Mouse (Mus musculus): Measurements from ENCODE around the gene Sec63. TPM values are rescaled to one million over a fixed set of nuclear protein-coding genes. Genes with fewer than 3 reads are reported as not detected.

Sec63 gene
- polyA plus RNA-seq, 1 experiment, result 22.7 TPM

DNA sequence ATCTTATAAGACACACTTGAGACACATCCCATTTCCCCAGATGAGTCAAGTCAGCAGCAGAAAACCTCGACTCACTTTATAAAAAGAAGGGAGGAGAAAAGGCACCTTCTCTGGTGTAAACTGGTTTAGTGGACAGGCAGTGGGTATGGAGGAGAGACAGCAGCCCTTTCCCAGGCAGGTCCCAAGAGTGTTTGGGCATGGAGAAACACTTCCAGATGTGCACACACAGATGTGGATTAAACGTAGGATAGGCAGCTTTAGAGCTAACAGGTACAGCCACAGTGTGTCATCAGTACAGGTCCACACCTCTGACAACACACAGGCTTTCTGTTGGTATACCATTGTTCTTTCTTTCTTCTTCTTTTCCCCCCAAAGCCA, 98.5 kb downstream of the Sec63 start:
- H3ac ChIP-seq (ENCODE audit: control insufficient read depth, insufficient read length), result no peak overlapping the region
- no peak overlapping the region for H3K4me3 ChIP-seq
- H3K4me2 ChIP-seq (ENCODE audit: low read depth), result peak overlapping the region; percentile 38
- TF ChIP-seq MAX (IDR thresholded peaks at IDR 0.05; ENCODE audit: low read depth) (no peak), REST (IDR thresholded peaks at IDR 0.05; ENCODE audit: insufficient read depth, insufficient read length) (no peak), TCF12 (IDR thresholded peaks at IDR 0.05; ENCODE audit: insufficient read depth, poor library complexity, severe bottlenecking) (no peak), USF1 (IDR thresholded peaks at IDR 0.05; ENCODE audit: low read depth) (no peak), SRF (IDR thresholded peaks at IDR 0.05; ENCODE audit: control insufficient read depth, insufficient read length, low read depth) (no peak), E2F4 (IDR thresholded peaks at IDR 0.05; ENCODE audit: insufficient read depth) (no peak), MYOD1 (IDR thresholded peaks at IDR 0.05; ENCODE audit: control insufficient read depth in 1 of 3, insufficient read length in 2 of 3, low read depth in 2 of 3) (no peak), TCF3 (IDR thresholded peaks at IDR 0.05; ENCODE audit: insufficient read length, low read depth) (no peak), MYOG (IDR thresholded peaks at IDR 0.05; ENCODE audit: control insufficient read depth in 1 of 3, insufficient read depth in 1 of 3, insufficient read length in 2 of 3, low read depth in 2 of 3) (no peak), POLR2A (IDR thresholded peaks at IDR 0.05; ENCODE audit: insufficient read length, low read depth) (no peak), POLR2AphosphoS2 (IDR thresholded peaks at IDR 0.05; ENCODE audit: insufficient read length, low read depth) (no peak), CEBPB (IDR thresholded peaks at IDR 0.05; ENCODE audit: insufficient read depth, poor library complexity, severe bottlenecking) (no peak)
- H3K79me2 ChIP-seq (ENCODE audit: control insufficient read depth, insufficient read depth), result no peaks in the 10 kb centered on the region
- H3K36me3 ChIP-seq (ENCODE audit: control insufficient read depth, insufficient read depth), result no peaks in the 10 kb centered on the region
- H3K27me3 ChIP-seq (ENCODE audit: control insufficient read depth, insufficient read depth, insufficient read length), result no peaks in the 10 kb centered on the region

DNA sequence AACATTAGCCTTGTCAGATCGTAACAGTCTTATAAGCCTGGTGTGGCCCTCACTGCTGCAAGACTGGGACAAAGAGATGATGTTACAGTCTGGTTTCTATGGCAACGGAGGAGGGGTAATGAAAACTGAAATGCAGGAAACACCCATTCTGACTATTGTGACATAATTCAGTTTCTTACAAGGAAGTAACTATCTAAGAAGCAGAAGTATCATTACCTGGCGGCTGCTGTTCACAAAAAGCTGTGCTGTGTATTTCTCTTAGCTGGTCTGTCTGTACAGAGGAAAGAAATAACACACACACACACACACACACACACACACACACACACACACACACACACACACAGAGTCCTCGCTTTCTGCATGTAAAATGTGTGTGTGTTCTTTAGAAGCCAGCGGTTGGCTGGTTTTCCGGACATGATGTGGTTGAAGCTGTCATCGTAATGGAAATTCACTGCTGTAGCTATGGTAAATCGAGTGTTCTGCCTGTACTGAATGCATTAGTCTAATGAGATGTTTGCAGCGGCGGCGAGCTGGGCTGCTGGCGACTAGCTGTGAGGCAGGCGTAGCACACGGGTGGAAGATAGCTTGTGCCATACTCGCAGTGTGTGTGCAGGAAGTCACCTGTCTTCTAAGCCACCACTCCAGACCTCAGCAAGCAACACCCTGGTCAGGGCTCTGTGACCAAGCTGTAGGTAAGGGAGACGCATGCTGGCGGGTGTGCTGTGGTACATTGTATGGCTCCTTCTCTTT, 99.0 kb downstream of the Sec63 start, which contains the start of gene Scml4:
Scml4 (plus strand) TSS at position 212 of the 753 bp plus-strand sequence.
- Histone ChIP-seq H3K27me3 (ENCODE audit: control insufficient read depth, insufficient read depth, insufficient read length) (no peaks in the 10 kb centered on the region), H3ac (ENCODE audit: control insufficient read depth, insufficient read length) (no peak within 1 kb of the TSS), H3K36me3 (ENCODE audit: control insufficient read depth, insufficient read depth) (no peaks in the 10 kb centered on the region), H3K4me2 (ENCODE audit: low read depth) (peak within 1 kb of the TSS; percentile 38), H3K79me2 (ENCODE audit: control insufficient read depth, insufficient read depth) (no peaks in the 10 kb centered on the region), H3K4me3 (no peak within 1 kb of the TSS)
- TF ChIP-seq REST (IDR thresholded peaks at IDR 0.05; ENCODE audit: insufficient read depth, insufficient read length) (no peak), E2F4 (IDR thresholded peaks at IDR 0.05; ENCODE audit: insufficient read depth) (no peak), MYOD1 (IDR thresholded peaks at IDR 0.05; ENCODE audit: control insufficient read depth in 1 of 3, insufficient read length in 2 of 3, low read depth in 2 of 3) (no peak), POLR2AphosphoS2 (IDR thresholded peaks at IDR 0.05; ENCODE audit: insufficient read length, low read depth) (no peak), MYOG (IDR thresholded peaks at IDR 0.05; ENCODE audit: control insufficient read depth in 1 of 3, insufficient read depth in 1 of 3, insufficient read length in 2 of 3, low read depth in 2 of 3) (no peak), SRF (IDR thresholded peaks at IDR 0.05; ENCODE audit: control insufficient read depth, insufficient read length, low read depth) (no peak), CEBPB (IDR thresholded peaks at IDR 0.05; ENCODE audit: insufficient read depth, poor library complexity, severe bottlenecking) (no peak), TCF3 (IDR thresholded peaks at IDR 0.05; ENCODE audit: insufficient read length, low read depth) (no peak), MAX (IDR thresholded peaks at IDR 0.05; ENCODE audit: low read depth) (no peak), POLR2A (IDR thresholded peaks at IDR 0.05; ENCODE audit: insufficient read length, low read depth) (no peak), USF1 (IDR thresholded peaks at IDR 0.05; ENCODE audit: low read depth) (no peak), TCF12 (IDR thresholded peaks at IDR 0.05; ENCODE audit: insufficient read depth, poor library complexity, severe bottlenecking) (no peak)

DNA sequence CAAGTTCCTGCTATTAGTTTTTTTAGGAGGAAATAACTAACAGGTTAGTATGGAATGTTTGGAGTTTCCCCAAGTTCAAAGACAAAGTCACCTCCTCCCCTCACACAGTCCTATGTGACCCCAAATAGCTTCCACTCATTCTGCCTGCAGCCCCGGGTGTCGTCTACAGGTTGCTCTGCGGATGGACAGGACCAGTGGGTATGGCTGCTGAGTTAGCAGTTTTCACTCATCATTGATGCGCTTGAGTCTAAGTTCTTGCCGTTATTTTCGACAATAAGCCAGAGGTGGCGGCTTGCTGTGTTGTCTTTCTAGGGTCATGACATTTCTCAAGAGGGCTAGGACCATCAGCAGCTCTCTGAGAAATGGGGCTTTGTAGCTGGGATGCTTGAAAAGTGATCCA, 100.2 kb downstream of the Sec63 start:
- no peak overlapping the region for H3ac ChIP-seq (ENCODE audit: control insufficient read depth, insufficient read length)
- peak overlapping the region; percentile 98 for H3K4me2 ChIP-seq (ENCODE audit: low read depth)
- no peaks in the 10 kb centered on the region for H3K27me3 ChIP-seq (ENCODE audit: control insufficient read depth, insufficient read depth, insufficient read length)
- no peak for TF ChIP-seq TCF12 (IDR thresholded peaks at IDR 0.05; ENCODE audit: insufficient read depth, poor library complexity, severe bottlenecking)
- no peak for TF ChIP-seq MYOD1 (IDR thresholded peaks at IDR 0.05; ENCODE audit: control insufficient read depth in 1 of 3, insufficient read length in 2 of 3, low read depth in 2 of 3)
- no peak for TF ChIP-seq E2F4 (IDR thresholded peaks at IDR 0.05; ENCODE audit: insufficient read depth)
- TF ChIP-seq REST (IDR thresholded peaks at IDR 0.05; ENCODE audit: insufficient read depth, insufficient read length), result no peak
- TF ChIP-seq MYOG (IDR thresholded peaks at IDR 0.05; ENCODE audit: control insufficient read depth in 1 of 3, insufficient read depth in 1 of 3, insufficient read length in 2 of 3, low read depth in 2 of 3), result no peak
- TF ChIP-seq CEBPB (IDR thresholded peaks at IDR 0.05; ENCODE audit: insufficient read depth, poor library complexity, severe bottlenecking), result no peak
- no peak for TF ChIP-seq TCF3 (IDR thresholded peaks at IDR 0.05; ENCODE audit: insufficient read length, low read depth)
- H3K79me2 ChIP-seq (ENCODE audit: control insufficient read depth, insufficient read depth), result no peaks in the 10 kb centered on the region
- H3K4me3 ChIP-seq, result no peak overlapping the region
- H3K36me3 ChIP-seq (ENCODE audit: control insufficient read depth, insufficient read depth), result no peaks in the 10 kb centered on the region

DNA sequence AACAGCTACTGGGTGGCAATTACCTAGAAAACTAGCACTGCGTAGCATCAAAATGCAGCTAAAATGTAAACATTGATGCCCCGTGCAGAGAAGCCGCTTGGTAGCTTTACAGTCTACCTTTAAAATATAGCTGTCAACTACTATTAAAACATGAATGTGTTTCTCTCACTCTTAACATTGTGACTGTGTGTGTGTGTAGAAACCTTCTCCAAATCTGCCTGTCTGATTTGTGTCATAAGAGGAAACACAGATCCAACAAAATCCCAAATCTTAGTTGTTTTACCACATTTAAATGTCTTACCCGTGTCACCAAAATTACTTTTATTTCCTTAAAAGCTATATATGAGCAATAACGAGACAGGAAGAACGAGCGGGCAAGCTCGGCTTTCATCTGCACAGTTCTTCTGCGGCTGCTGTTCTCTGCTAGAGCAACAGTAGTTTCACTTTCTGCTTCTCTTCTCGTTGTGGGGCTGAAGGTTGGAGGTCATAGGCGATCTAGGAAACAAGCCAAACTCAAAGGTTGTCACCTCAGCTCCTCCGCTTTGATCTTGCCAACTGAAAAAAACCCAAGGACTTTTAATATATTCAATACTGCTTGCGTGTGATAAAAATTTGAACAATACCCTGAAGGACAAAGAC, 100.9 kb downstream of the Sec63 start:
- Histone ChIP-seq H3ac (ENCODE audit: control insufficient read depth, insufficient read length) (no peak overlapping the region), H3K79me2 (ENCODE audit: control insufficient read depth, insufficient read depth) (no peaks in the 10 kb centered on the region), H3K36me3 (ENCODE audit: control insufficient read depth, insufficient read depth) (no peaks in the 10 kb centered on the region), H3K27me3 (ENCODE audit: control insufficient read depth, insufficient read depth, insufficient read length) (no peaks in the 10 kb centered on the region), H3K4me3 (peak overlapping the region; percentile 20), H3K4me2 (ENCODE audit: low read depth) (peak overlapping the region; percentile 98)
- no peak for TF ChIP-seq POLR2A (IDR thresholded peaks at IDR 0.05; ENCODE audit: insufficient read length, low read depth)

DNA sequence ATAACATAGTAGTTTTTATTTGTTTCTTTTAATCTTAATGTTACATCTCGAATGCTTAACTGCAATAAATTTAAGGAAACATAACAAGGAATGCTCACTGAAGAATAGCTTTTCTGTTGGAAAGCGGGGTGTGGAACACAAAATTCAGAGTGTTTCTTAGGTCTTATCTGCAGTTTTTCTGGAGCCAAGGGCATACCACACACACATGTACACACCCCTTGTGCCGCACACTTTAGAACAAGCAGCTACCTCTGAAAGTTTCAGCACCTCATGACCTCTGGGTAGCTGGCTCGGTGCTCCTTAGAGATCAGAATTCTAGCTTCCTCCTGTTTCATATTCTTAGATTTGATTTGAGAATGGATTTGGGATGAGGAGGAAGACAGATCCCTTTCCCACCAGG, 101.5 kb downstream of the Sec63 start:
- TF ChIP-seq SRF (IDR thresholded peaks at IDR 0.05; ENCODE audit: control insufficient read depth, insufficient read length, low read depth), result no peak
- no peak for TF ChIP-seq MYOG (IDR thresholded peaks at IDR 0.05; ENCODE audit: control insufficient read depth in 1 of 3, insufficient read depth in 1 of 3, insufficient read length in 2 of 3, low read depth in 2 of 3)
- TF ChIP-seq MYOD1 (IDR thresholded peaks at IDR 0.05; ENCODE audit: control insufficient read depth in 1 of 3, insufficient read length in 2 of 3, low read depth in 2 of 3), result no peak
- TF ChIP-seq TCF12 (IDR thresholded peaks at IDR 0.05; ENCODE audit: insufficient read depth, poor library complexity, severe bottlenecking), result no peak
- no peak for TF ChIP-seq USF1 (IDR thresholded peaks at IDR 0.05; ENCODE audit: low read depth)
- no peak for TF ChIP-seq MAX (IDR thresholded peaks at IDR 0.05; ENCODE audit: low read depth)
- TF ChIP-seq CEBPB (IDR thresholded peaks at IDR 0.05; ENCODE audit: insufficient read depth, poor library complexity, severe bottlenecking), result no peak
- peak overlapping the region; percentile 20 for H3K4me3 ChIP-seq
- peak overlapping the region; percentile 98 for H3K4me2 ChIP-seq (ENCODE audit: low read depth)
- no peaks in the 10 kb centered on the region for H3K27me3 ChIP-seq (ENCODE audit: control insufficient read depth, insufficient read depth, insufficient read length)
- H3ac ChIP-seq (ENCODE audit: control insufficient read depth, insufficient read length), result no peak overlapping the region
- H3K79me2 ChIP-seq (ENCODE audit: control insufficient read depth, insufficient read depth), result no peaks in the 10 kb centered on the region
- no peaks in the 10 kb centered on the region for H3K36me3 ChIP-seq (ENCODE audit: control insufficient read depth, insufficient read depth)

All from myocyte (in vitro differentiated cells).